Mouse (Mus musculus): ENCODE measurements at regions not wholly inside any gene's neighbourhood (a gene's known extent, or its start where the extent isn't known, plus 50 kb on each side); places are given as distances from the start of the nearest gene placed in this dataset.
A peak's percentile ranks its signal among the peaks of the same experiment; 100 is the strongest.

- peak; percentile 74 for ATAC-seq (replicated peaks; ENCODE audit: low read depth, poor library complexity, severe bottlenecking)
These were observed 82.9 kb upstream of the Nck2 start for GRCm38 (mm10) chr1:43361455-43361863.

- no peak for ATAC-seq (replicated peaks; ENCODE audit: low read depth, poor library complexity, severe bottlenecking)
These were observed 82.2 kb upstream of the Nck2 start for GRCm38 (mm10) chr1:43362136-43362535.

- ATAC-seq (replicated peaks; ENCODE audit: low read depth, poor library complexity, severe bottlenecking): no peak
These were observed 81.2 kb upstream of the Nck2 start for GRCm38 (mm10) chr1:43363178-43363577.

GRCm38 (mm10) chr1:43366433-43366832 lies 77.9 kb upstream of the Nck2 start:
- no peak for ATAC-seq (replicated peaks; ENCODE audit: low read depth, poor library complexity, severe bottlenecking)

- ATAC-seq (replicated peaks; ENCODE audit: low read depth, poor library complexity, severe bottlenecking): no peak
These were observed 77.1 kb upstream of the Nck2 start for GRCm38 (mm10) chr1:43367151-43367895.

- no peak for ATAC-seq (replicated peaks; ENCODE audit: low read depth, poor library complexity, severe bottlenecking)
These were observed 72.5 kb upstream of the Nck2 start for GRCm38 (mm10) chr1:43371863-43372262.

GRCm38 (mm10) chr1:43374946-43375345 lies 69.4 kb upstream of the Nck2 start:
- peak; percentile 52; the same call in 1 of the 2 replicates for ATAC-seq (replicated peaks; ENCODE audit: low read depth, poor library complexity, severe bottlenecking)

- no peak for ATAC-seq (replicated peaks; ENCODE audit: low read depth, poor library complexity, severe bottlenecking)
These were observed 68.5 kb upstream of the Nck2 start for GRCm38 (mm10) chr1:43375851-43376250.

GRCm38 (mm10) chr1:43377491-43378263 lies 66.7 kb upstream of the Nck2 start:
- ATAC-seq (replicated peaks; ENCODE audit: low read depth, poor library complexity, severe bottlenecking): no peak

GRCm38 (mm10) chr1:43385008-43385407 lies 59.4 kb upstream of the Nck2 start:
- ATAC-seq (replicated peaks; ENCODE audit: low read depth, poor library complexity, severe bottlenecking): no peak

- ATAC-seq (replicated peaks; ENCODE audit: low read depth, poor library complexity, severe bottlenecking): no peak
These were observed 50.3 kb upstream of the Nck2 start for GRCm38 (mm10) chr1:43394035-43394434.

Data from common myeloid progenitor, adult 5-6 weeks (primary cell).